Mouse (Mus musculus) thymus, adult 2 months (tissue): ENCODE measurements around the gene Dqx1. TPM values are rescaled to one million over a fixed set of nuclear protein-coding genes. Genes with fewer than 3 reads are reported as not detected.

Source experiments
- DNase-seq: peaks from one replicate; pipeline ENCODE4 v3.0.0; 2021
- H3K27ac ChIP-seq: fragments of 200-500 bp; 2 replicates; pipeline ENCODE4 v1.5.1; 2012; ENCODE audit warnings: low read length, control low read depth; ENCODE audit not compliant: control insufficient read depth, insufficient read depth
- H3K27me3 ChIP-seq: fragments of 200-500 bp; 2 replicates; pipeline ENCODE4 v1.6.1; 2012; ENCODE audit warnings: mild to moderate bottlenecking, low read length, moderate library complexity, mixed read lengths; ENCODE audit not compliant: control insufficient read depth, insufficient read depth
- H3K36me3 ChIP-seq: fragments of 200-500 bp; 2 replicates; pipeline ENCODE4 v1.6.1; 2012; ENCODE audit warnings: mild to moderate bottlenecking, low read length, moderate library complexity; ENCODE audit not compliant: control insufficient read depth, insufficient read depth
- H3K4me1 ChIP-seq: fragments of 200-500 bp; replicated peaks from 2 replicates; pipeline ENCODE4 v1.6.1; 2012; ENCODE audit warnings: low read length; ENCODE audit not compliant: control insufficient read depth, insufficient read depth
- H3K4me3 ChIP-seq: fragments of 200-500 bp; 2 replicates; pipeline ENCODE4 v1.5.1; 2012; ENCODE audit warnings: mild to moderate bottlenecking, low read length, control low read depth, moderate library complexity; ENCODE audit not compliant: control insufficient read depth, insufficient read depth
- CTCF ChIP-seq: fragments of 200-500 bp; IDR thresholded peaks from 2 replicates; pipeline ENCODE4 v1.5.1; 2012; ENCODE audit warnings: mild to moderate bottlenecking, control low read depth, low read length, moderate library complexity, borderline replicate concordance; ENCODE audit not compliant: control insufficient read depth, poor library complexity, insufficient read depth; ENCODE audit errors: extremely low read depth
- POLR2A ChIP-seq: fragments of 200-500 bp; IDR thresholded peaks from 2 replicates; pipeline ENCODE4 v1.6.1; 2012; ENCODE audit warnings: mild to moderate bottlenecking, low read length, control low read depth, moderate library complexity; ENCODE audit not compliant: control insufficient read depth, poor library complexity, insufficient read depth; ENCODE audit errors: extremely low read depth
- WGBS: fragments of 180-500 bp; shearing (Covaris S2); methylation state at CpG from one replicate; pipeline ENCODE4 v1.1.7; 2018; 5-methylcytosine and 5-hydroxymethylcytosine counted together
- polyA plus RNA-seq: library from polyadenylated mRNA; depleted of rRNA; stranded (reverse); fragments of >200 nt; gene quantifications from 2 replicates; pipeline ENCODE4 v1.2.3, GENCODE M21; 2012

The Dqx1 gene
- polyA plus RNA-seq, 1 experiment: 4.4 TPM

DNA sequence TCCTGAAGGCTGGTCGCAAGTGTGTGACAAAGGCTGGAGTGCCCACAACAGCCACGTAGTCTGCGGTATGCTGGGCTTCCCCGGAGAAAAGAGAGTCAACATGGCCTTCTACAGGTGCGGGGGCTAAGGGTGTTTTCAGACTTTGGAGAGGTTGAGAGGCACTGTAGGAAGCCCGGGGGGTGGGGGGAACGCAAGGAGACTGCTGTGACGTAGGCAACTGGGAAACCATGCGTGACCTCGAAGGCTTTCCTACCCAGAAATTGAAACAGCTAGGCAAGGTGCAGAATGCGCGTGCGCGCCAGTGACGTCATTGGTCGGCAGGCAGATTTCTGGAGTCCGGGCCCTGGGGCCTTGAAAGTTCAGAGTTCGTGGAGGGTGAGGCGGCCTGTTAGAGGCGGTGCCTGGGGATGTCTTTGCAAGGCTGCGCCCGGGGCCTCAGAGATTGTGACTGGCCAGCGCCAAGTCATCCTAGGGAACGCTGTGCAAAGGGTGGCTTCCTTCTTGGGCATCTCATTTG lies 19.1 kb upstream of the Dqx1 start:
- peak; percentile 93 for DNase-seq
- Histone ChIP-seq H3K36me3 (no peaks in the 10 kb centered on the region), H3K27ac (no peak overlapping the region), H3K4me1 (peaks cover 10% of the 10 kb centered on the region), H3K27me3 (no peaks in the 10 kb centered on the region), H3K4me3 (peak overlapping the region; percentile 51)
- no peak for TF ChIP-seq CTCF
- peak; percentile 39; the same call in 1 of the 2 replicates for TF ChIP-seq POLR2A
- WGBS: 28% methylated on average over 24 of the region's 24 CpGs

DNA sequence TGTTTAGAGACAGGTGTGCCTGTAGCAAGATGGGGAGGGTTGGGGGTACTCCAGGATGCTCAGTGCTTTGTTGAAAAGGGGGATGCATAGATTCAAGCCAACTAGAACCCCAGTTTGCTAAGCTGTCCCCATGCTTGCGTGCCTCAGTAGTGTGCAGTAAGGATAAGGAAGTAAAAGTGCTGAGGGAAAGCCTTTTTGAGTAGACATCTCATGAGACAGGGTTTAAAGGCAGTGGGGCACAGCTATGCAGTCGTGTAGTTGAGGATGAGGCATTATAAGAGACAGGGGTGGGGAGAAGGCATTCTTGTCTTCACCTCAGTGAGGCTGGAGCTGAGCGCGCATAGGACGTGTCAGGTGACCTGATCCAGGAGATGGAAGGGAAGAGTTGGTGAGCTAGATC lies 17.0 kb upstream of the Dqx1 start:
- no peak overlapping the region for H3K4me3 ChIP-seq
- no peak overlapping the region for H3K27ac ChIP-seq
- no peaks in the 10 kb centered on the region for H3K27me3 ChIP-seq
- H3K4me1 ChIP-seq: peaks cover 6% of the 10 kb centered on the region
- 95% methylated on average over 5 of the region's 5 CpGs for WGBS
- no peak for TF ChIP-seq CTCF
- no peak for TF ChIP-seq POLR2A
- DNase-seq: no peak
- no peaks in the 10 kb centered on the region for H3K36me3 ChIP-seq

- no peak for DNase-seq
- 94% methylated on average over 6 of the region's 6 CpGs for WGBS
- Histone ChIP-seq H3K4me1 (peaks cover 2% of the 10 kb centered on the region; the same call in 1 of the 2 replicates), H3K27me3 (no peaks in the 10 kb centered on the region), H3K4me3 (no peak overlapping the region), H3K27ac (no peak overlapping the region), H3K36me3 (no peaks in the 10 kb centered on the region)
- TF ChIP-seq CTCF: no peak
- TF ChIP-seq POLR2A: no peak
These were observed 14.1 kb upstream of the Dqx1 start for GRCm38 (mm10) chr6:83043561-83043960.

DNA sequence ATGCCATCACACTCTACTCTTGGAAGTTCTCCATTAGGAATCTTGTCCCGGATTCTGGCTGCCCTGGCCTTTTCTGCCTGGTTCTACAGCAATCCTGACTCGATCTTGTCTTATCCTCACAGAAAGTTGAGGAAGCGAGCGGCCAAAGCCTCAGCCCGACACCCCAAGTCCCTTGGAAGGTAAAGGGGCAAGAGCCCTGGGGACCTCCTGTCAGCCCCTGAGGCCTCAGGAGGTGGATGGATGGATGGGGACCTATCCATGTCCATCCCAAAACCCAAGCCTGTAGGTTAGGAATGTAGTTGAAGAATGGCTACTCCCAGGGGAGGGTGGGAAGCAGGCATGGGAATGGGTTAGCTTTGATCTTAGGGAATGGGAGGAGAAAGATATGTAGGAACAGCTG lies 13.7 kb upstream of the Dqx1 start:
- TF ChIP-seq POLR2A (no peak), CTCF (no peak)
- Histone ChIP-seq H3K4me1 (no peaks in the 10 kb centered on the region), H3K27ac (no peak overlapping the region), H3K36me3 (no peaks in the 10 kb centered on the region), H3K27me3 (no peaks in the 10 kb centered on the region), H3K4me3 (no peak overlapping the region)
- no peak for DNase-seq
- WGBS: 91% methylated on average over 5 of the region's 5 CpGs

GRCm38 (mm10) chr6:83044742-83045141 lies 12.9 kb upstream of the Dqx1 start:
- Histone ChIP-seq H3K4me1 (no peaks in the 10 kb centered on the region), H3K27me3 (no peaks in the 10 kb centered on the region), H3K4me3 (no peak overlapping the region), H3K27ac (no peak overlapping the region), H3K36me3 (no peaks in the 10 kb centered on the region)
- WGBS: 62% methylated on average over 9 of the region's 9 CpGs
- no peak for DNase-seq
- no peak for TF ChIP-seq CTCF
- no peak for TF ChIP-seq POLR2A

- no peaks in the 10 kb centered on the region for H3K27me3 ChIP-seq
- peaks cover 8% of the 10 kb centered on the region for H3K4me1 ChIP-seq
- H3K4me3 ChIP-seq: no peak overlapping the region
- no peak for DNase-seq
- TF ChIP-seq POLR2A: no peak
- no peak for TF ChIP-seq CTCF
- no peak overlapping the region for H3K27ac ChIP-seq
- 84% methylated on average over 10 of the region's 10 CpGs for WGBS
- H3K36me3 ChIP-seq: no peaks in the 10 kb centered on the region
These were observed 8.3 kb upstream of the Dqx1 start for GRCm38 (mm10) chr6:83049367-83049766.

- Histone ChIP-seq H3K27ac (no peak overlapping the region), H3K4me3 (peak overlapping the region; percentile 80), H3K36me3 (peaks cover 8% of the 10 kb centered on the region), H3K27me3 (no peaks in the 10 kb centered on the region), H3K4me1 (peaks cover 19% of the 10 kb centered on the region)
- 8% methylated on average over 26 of the region's 26 CpGs for WGBS
- TF ChIP-seq CTCF (no peak), POLR2A (no peak)
- DNase-seq: no peak
These were observed 4.3 kb upstream of the Dqx1 start for GRCm38 (mm10) chr6:83053136-83053960.
